Mouse (Mus musculus): ENCODE results near the gene Cdkal1. TPM values are rescaled to one million over a fixed set of nuclear protein-coding genes. Genes with fewer than 3 reads are reported as not detected.

Cdkal1 gene
- total RNA-seq, 2 experiments from 2014 or later, result 27.0 to 48.2 TPM

- peak; percentile 68 for ATAC-seq (replicated peaks; ENCODE audit: poor library complexity)
Measured at GRCm38 (mm10) chr13:29768104-29768503, 87.4 kb downstream of the Cdkal1 start.

GRCm38 (mm10) chr13:29767587-29767986 is 87.9 kb downstream of the Cdkal1 start:
- no peak for ATAC-seq (replicated peaks; ENCODE audit: poor library complexity)

- no peak for ATAC-seq (replicated peaks; ENCODE audit: poor library complexity)
Measured at GRCm38 (mm10) chr13:29766377-29766776, 89.1 kb downstream of the Cdkal1 start.

- no peak for ATAC-seq (replicated peaks; ENCODE audit: poor library complexity)
Measured at GRCm38 (mm10) chr13:29765296-29765695, 90.2 kb downstream of the Cdkal1 start.

GRCm38 (mm10) chr13:29759691-29760467 is 95.6 kb downstream of the Cdkal1 start:
- no peak for ATAC-seq (replicated peaks; ENCODE audit: poor library complexity)

GRCm38 (mm10) chr13:29756052-29756451 is 99.4 kb downstream of the Cdkal1 start:
- peak; percentile 88 for ATAC-seq (replicated peaks; ENCODE audit: poor library complexity)

GRCm38 (mm10) chr13:29753254-29753653 is 102.2 kb downstream of the Cdkal1 start:
- ATAC-seq (replicated peaks; ENCODE audit: poor library complexity), result no peak

GRCm38 (mm10) chr13:29752061-29752460 is 103.4 kb downstream of the Cdkal1 start:
- ATAC-seq (replicated peaks; ENCODE audit: poor library complexity), result no peak

- no peak for ATAC-seq (replicated peaks; ENCODE audit: poor library complexity)
Measured at GRCm38 (mm10) chr13:29751201-29751600, 104.3 kb downstream of the Cdkal1 start.

- ATAC-seq (replicated peaks; ENCODE audit: poor library complexity), result no peak
Measured at GRCm38 (mm10) chr13:29747347-29747647, 108.2 kb downstream of the Cdkal1 start.

- ATAC-seq (replicated peaks; ENCODE audit: poor library complexity), result peak; percentile 65
Measured at GRCm38 (mm10) chr13:29746501-29747346, 108.8 kb downstream of the Cdkal1 start.

- ATAC-seq (replicated peaks; ENCODE audit: poor library complexity), result peak; percentile 38; the same call in 1 of the 2 replicates
Measured at GRCm38 (mm10) chr13:29745073-29745472, 110.4 kb downstream of the Cdkal1 start.

GRCm38 (mm10) chr13:29744188-29744587 is 111.3 kb downstream of the Cdkal1 start:
- peak; percentile 56 for ATAC-seq (replicated peaks; ENCODE audit: poor library complexity)

GRCm38 (mm10) chr13:29743761-29744160 is 111.7 kb downstream of the Cdkal1 start:
- ATAC-seq (replicated peaks; ENCODE audit: poor library complexity), result no peak

- peak; percentile 40 for ATAC-seq (replicated peaks; ENCODE audit: poor library complexity)
Measured at GRCm38 (mm10) chr13:29737675-29738461, 117.6 kb downstream of the Cdkal1 start.

- ATAC-seq (replicated peaks; ENCODE audit: poor library complexity), result peak; percentile 61
Measured at GRCm38 (mm10) chr13:29734496-29734895, 121.0 kb downstream of the Cdkal1 start.

- peak; percentile 62 for ATAC-seq (replicated peaks; ENCODE audit: poor library complexity)
Measured at GRCm38 (mm10) chr13:29726154-29726825, 129.2 kb downstream of the Cdkal1 start.

- ATAC-seq (replicated peaks; ENCODE audit: poor library complexity), result no peak
Measured at GRCm38 (mm10) chr13:29724855-29725254, 130.6 kb downstream of the Cdkal1 start.

- ATAC-seq (replicated peaks; ENCODE audit: poor library complexity), result peak; percentile 70
Measured at GRCm38 (mm10) chr13:29723150-29723549, 132.3 kb downstream of the Cdkal1 start.

- no peak for ATAC-seq (replicated peaks; ENCODE audit: poor library complexity)
Measured at GRCm38 (mm10) chr13:29721206-29721605, 134.3 kb downstream of the Cdkal1 start.

- ATAC-seq (replicated peaks; ENCODE audit: poor library complexity), result no peak
Measured at GRCm38 (mm10) chr13:29716550-29716949, 138.9 kb downstream of the Cdkal1 start.

All from megakaryocyte progenitor cell, adult 5-6 weeks (primary cell).